Mouse (Mus musculus): Measurements from ENCODE around the gene Snap29. TPM values are rescaled to one million over a fixed set of nuclear protein-coding genes. Genes with fewer than 3 reads are reported as not detected.

Snap29 gene
- polyA plus RNA-seq, 1 experiment from 2014 or later: 5.6 TPM

DNA sequence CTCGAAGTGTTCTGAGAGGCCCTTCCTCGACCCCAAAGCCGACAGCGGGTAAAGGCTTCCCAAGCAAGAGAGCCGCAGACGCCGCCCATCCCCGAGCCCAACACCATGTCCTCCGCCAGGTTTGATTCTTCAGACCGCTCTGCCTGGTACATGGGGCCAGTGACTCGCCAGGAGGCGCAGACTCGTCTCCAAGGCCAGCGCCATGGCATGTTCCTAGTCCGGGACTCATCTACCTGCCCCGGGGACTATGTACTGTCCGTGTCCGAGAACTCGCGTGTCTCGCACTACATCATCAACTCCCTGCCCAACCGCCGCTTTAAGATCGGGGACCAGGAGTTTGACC, 46.6 kb downstream of the Snap29 start:
- Histone ChIP-seq H3K4me2 (ENCODE audit: low read length) (peak overlapping the region; percentile 92), H3K9ac (ENCODE audit: low read length) (peak overlapping the region; percentile 94), H3K36me3 (ENCODE audit: control insufficient read depth, insufficient read depth, low read length) (peaks cover 18% of the 10 kb centered on the region), H3K9me3 (ENCODE audit: control insufficient read depth, low read length) (no peaks in the 10 kb centered on the region), H3K27me3 (ENCODE audit: control insufficient read depth, insufficient read depth, low read length) (no peaks in the 10 kb centered on the region), H3K4me1 (ENCODE audit: control insufficient read depth in 2 of 2, insufficient read depth in 2 of 2, low read length in 2 of 2) (peaks cover 6 to 15% of the 10 kb centered on the region in 2 experiments; a peak in 2 of 4 replicates), H3K27ac (replicated peaks in 1 of 2; ENCODE audit: control insufficient read depth in 1 of 2, insufficient read depth in 1 of 2, low read depth in 2 of 2, low read length in 2 of 2) (peak overlapping the region; percentile 89 to 95), H3K4me3 (ENCODE audit: control insufficient read depth in 1 of 2, insufficient read depth in 1 of 2, low read depth in 1 of 2, low read length in 2 of 2) (peak overlapping the region; percentile 87 to 91)
- WGBS: under 1% methylated on average over 24 of the region's 24 CpGs
- ATAC-seq (ENCODE audit: insufficient number of reproducible peaks, insufficient read depth, low FRiP score, low read depth): peak; percentile 59

DNA sequence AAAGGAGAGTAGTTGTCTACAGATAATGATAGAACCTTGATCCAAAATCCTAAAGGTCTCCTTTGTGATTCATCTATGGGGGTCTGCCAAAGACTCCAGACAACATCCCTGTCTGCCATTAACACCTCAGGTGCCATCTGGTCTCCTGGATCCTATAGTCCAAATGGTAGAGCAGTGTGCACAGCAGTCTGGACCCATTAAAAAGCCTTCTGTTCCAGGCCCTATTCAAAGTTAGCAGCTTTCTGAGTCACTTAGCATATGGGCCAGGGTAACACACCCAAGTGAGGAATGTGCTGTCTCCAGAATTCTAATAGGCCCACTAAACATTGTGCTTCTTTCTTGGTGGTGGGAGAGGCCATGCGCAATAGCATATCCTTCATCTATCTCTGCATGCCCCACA, 51.1 kb downstream of the Snap29 start:
- ATAC-seq (ENCODE audit: insufficient number of reproducible peaks, insufficient read depth, low FRiP score, low read depth): no peak
- Histone ChIP-seq H3K9me3 (ENCODE audit: control insufficient read depth, low read length) (no peaks in the 10 kb centered on the region), H3K36me3 (ENCODE audit: control insufficient read depth, insufficient read depth, low read length) (peaks cover 36% of the 10 kb centered on the region), H3K4me3 (ENCODE audit: control insufficient read depth in 1 of 2, insufficient read depth in 1 of 2, low read depth in 1 of 2, low read length in 2 of 2) (no peak overlapping the region), H3K4me2 (ENCODE audit: low read length) (no peak overlapping the region), H3K27me3 (ENCODE audit: control insufficient read depth, insufficient read depth, low read length) (no peaks in the 10 kb centered on the region), H3K9ac (ENCODE audit: low read length) (no peak overlapping the region), H3K27ac (replicated peaks in 1 of 2; ENCODE audit: control insufficient read depth in 1 of 2, insufficient read depth in 1 of 2, low read depth in 2 of 2, low read length in 2 of 2) (no peak overlapping the region), H3K4me1 (ENCODE audit: control insufficient read depth in 2 of 2, insufficient read depth in 2 of 2, low read length in 2 of 2) (peaks cover 4 to 15% of the 10 kb centered on the region in 2 experiments; a peak in 2 of 4 replicates)
- WGBS: 93% methylated on average over 1 of the region's 1 CpGs

DNA sequence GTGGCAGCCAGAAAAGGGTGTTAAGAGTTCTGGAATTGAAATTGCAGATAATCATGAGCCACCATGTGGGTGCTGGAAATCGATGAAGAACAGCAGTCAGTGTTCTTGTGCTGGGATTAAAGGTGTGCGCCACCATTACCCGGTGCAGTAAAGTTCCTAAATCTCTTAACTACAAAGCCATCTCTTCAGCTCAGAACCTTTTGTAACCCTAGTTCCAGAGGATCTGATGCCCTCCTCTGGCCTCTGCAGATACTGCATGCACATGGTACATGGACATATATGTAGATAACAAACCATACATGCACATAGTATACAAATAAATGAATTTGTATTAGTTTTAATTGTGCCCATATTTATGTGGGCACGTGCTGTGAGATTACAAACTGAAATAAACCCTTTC, 54.5 kb downstream of the Snap29 start:
- H3K36me3 ChIP-seq (ENCODE audit: control insufficient read depth, insufficient read depth, low read length): peaks cover 42% of the 10 kb centered on the region
- peaks cover 0 to 11% of the 10 kb centered on the region in 2 experiments; a peak in 2 of 4 replicates for H3K4me1 ChIP-seq (ENCODE audit: control insufficient read depth in 2 of 2, insufficient read depth in 2 of 2, low read length in 2 of 2)
- no peak for ATAC-seq (ENCODE audit: insufficient number of reproducible peaks, insufficient read depth, low FRiP score, low read depth)
- no peak overlapping the region for H3K4me2 ChIP-seq (ENCODE audit: low read length)
- no peak overlapping the region for H3K27ac ChIP-seq (replicated peaks in 1 of 2; ENCODE audit: control insufficient read depth in 1 of 2, insufficient read depth in 1 of 2, low read depth in 2 of 2, low read length in 2 of 2)
- H3K9ac ChIP-seq (ENCODE audit: low read length): no peak overlapping the region
- no peaks in the 10 kb centered on the region for H3K9me3 ChIP-seq (ENCODE audit: control insufficient read depth, low read length)
- H3K27me3 ChIP-seq (ENCODE audit: control insufficient read depth, insufficient read depth, low read length): no peaks in the 10 kb centered on the region
- H3K4me3 ChIP-seq (ENCODE audit: control insufficient read depth in 1 of 2, insufficient read depth in 1 of 2, low read depth in 1 of 2, low read length in 2 of 2): no peak overlapping the region
- whole genome bisulfite sequencing: 91% methylated on average over 4 of the region's 4 CpGs

DNA sequence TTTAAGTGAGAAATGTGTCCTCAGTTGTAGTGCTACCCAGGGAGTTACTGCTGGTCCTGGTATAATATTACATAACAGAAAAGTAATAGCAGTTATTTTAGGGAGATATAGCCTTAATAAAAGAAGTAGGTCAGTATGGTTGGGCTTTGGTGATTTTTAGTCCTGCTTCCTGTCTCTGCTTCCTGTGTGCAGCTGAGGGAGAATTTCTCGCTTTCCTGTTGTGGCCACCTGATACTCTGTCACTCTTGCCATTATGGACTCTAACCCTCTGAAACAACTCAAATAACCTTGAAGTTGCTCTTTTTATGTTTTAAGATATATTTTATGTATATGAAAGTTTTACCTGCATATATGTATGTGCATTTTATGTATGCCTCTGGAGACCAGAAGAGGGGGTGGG, 55.8 kb downstream of the Snap29 start:
- Histone ChIP-seq H3K9ac (ENCODE audit: low read length) (no peak overlapping the region), H3K27me3 (ENCODE audit: control insufficient read depth, insufficient read depth, low read length) (no peaks in the 10 kb centered on the region), H3K27ac (replicated peaks in 1 of 2; ENCODE audit: control insufficient read depth in 1 of 2, insufficient read depth in 1 of 2, low read depth in 2 of 2, low read length in 2 of 2) (no peak overlapping the region), H3K4me3 (ENCODE audit: control insufficient read depth in 1 of 2, insufficient read depth in 1 of 2, low read depth in 1 of 2, low read length in 2 of 2) (no peak overlapping the region), H3K36me3 (ENCODE audit: control insufficient read depth, insufficient read depth, low read length) (peaks cover 30% of the 10 kb centered on the region), H3K4me1 (ENCODE audit: control insufficient read depth in 2 of 2, insufficient read depth in 2 of 2, low read length in 2 of 2) (peaks cover 0 to 8% of the 10 kb centered on the region in 2 experiments; a peak in 1 of 4 replicates), H3K4me2 (ENCODE audit: low read length) (no peak overlapping the region), H3K9me3 (ENCODE audit: control insufficient read depth, low read length) (no peaks in the 10 kb centered on the region)
- 70% methylated on average over 1 of the region's 1 CpGs for WGBS
- ATAC-seq (ENCODE audit: insufficient number of reproducible peaks, insufficient read depth, low FRiP score, low read depth): no peak

DNA sequence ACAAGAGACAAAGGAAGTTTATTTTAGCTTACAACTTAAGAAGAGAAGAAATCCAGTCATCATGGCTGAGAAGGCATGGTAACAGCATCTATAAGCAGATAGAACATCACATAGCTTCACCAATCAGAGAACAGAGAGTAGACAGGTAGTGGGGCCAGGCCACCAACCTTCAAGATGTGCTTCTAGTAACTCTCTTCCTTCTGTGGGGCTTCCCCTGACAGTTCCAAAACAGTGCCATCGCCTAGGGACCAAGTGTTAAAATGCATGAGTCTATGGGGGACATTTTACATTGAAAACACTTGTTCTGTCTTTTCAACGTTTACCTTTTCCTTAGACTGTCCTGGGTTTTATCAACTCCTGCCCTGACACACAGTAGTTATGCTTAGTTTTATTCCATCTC, 57.4 kb downstream of the Snap29 start:
- no peak overlapping the region for H3K4me2 ChIP-seq (ENCODE audit: low read length)
- H3K4me1 ChIP-seq (ENCODE audit: control insufficient read depth in 2 of 2, insufficient read depth in 2 of 2, low read length in 2 of 2): peaks cover 0 to 8% of the 10 kb centered on the region in 2 experiments; a peak in 1 of 4 replicates
- peaks cover 25% of the 10 kb centered on the region for H3K36me3 ChIP-seq (ENCODE audit: control insufficient read depth, insufficient read depth, low read length)
- ATAC-seq (ENCODE audit: insufficient number of reproducible peaks, insufficient read depth, low FRiP score, low read depth): no peak
- H3K9ac ChIP-seq (ENCODE audit: low read length): no peak overlapping the region
- no peaks in the 10 kb centered on the region for H3K9me3 ChIP-seq (ENCODE audit: control insufficient read depth, low read length)
- no peak overlapping the region for H3K27ac ChIP-seq (replicated peaks in 1 of 2; ENCODE audit: control insufficient read depth in 1 of 2, insufficient read depth in 1 of 2, low read depth in 2 of 2, low read length in 2 of 2)
- no peaks in the 10 kb centered on the region for H3K27me3 ChIP-seq (ENCODE audit: control insufficient read depth, insufficient read depth, low read length)
- WGBS: 74% methylated on average over 2 of the region's 2 CpGs
- no peak overlapping the region for H3K4me3 ChIP-seq (ENCODE audit: control insufficient read depth in 1 of 2, insufficient read depth in 1 of 2, low read depth in 1 of 2, low read length in 2 of 2)

DNA sequence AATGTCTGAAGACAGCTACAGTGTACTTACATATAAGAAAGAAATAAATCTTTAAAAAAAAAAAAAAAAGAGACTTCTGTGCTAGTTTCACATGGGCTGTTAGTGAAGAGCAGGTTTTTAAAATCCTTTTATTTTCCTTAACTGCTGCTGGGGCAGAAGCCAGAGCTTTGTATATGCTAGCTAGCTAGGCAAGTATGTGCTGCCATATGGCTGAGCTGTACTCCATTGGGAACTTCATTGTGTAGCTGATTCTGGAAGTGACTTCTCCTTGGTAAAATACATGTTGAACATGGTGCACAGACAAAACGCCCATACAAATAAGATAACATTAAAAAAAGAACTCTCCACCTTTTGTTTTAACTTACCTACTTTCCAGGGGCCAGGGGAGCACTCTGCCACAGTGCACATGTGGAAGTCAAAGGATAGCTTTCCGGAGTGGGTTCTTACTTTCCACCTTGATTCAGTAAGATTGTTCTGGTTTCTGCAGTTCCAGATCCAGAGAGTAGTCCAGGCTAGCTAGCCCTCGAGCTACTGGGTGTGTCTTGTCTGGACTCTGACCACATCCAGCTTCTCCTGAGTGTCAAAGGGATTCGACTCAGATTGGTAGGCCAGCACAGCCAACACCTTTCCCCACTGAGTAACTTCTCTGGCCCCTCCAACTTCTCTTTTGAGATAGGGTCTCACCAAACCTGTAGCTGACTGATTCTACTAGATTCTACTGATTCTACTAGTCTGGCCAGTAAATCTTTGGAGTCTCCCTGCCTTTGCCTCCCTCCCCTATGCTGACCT, 61.3 kb downstream of the Snap29 start:
- WGBS: 78% methylated on average over 4 of the region's 4 CpGs
- no peak overlapping the region for H3K4me2 ChIP-seq (ENCODE audit: low read length)
- no peak for ATAC-seq (ENCODE audit: insufficient number of reproducible peaks, insufficient read depth, low FRiP score, low read depth)

DNA sequence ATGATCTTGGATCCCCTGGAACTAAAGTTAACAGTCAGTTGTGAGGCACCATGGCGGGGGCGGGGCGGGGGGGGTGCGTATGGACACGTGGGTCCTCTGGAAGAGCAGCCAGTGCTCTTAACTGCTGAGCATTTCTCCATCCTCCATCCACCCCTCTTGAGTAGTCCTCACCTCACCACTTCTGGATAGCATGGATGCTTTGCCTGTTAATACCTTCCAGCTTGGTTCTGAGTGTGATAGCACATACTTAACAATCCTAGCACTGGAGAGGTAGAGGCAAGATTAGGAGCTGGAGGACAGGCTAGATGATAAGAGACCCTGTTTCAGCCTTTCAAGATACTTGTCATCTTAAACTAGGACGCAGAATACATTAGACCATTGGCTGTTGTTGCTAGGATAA, 66.7 kb downstream of the Snap29 start:
- ATAC-seq (ENCODE audit: insufficient number of reproducible peaks, insufficient read depth, low FRiP score, low read depth): no peak
- peaks cover 0 to 7% of the 10 kb centered on the region in 2 experiments; a peak in 1 of 4 replicates for H3K4me1 ChIP-seq (ENCODE audit: control insufficient read depth in 2 of 2, insufficient read depth in 2 of 2, low read length in 2 of 2)
- H3K27ac ChIP-seq (replicated peaks in 1 of 2; ENCODE audit: control insufficient read depth in 1 of 2, insufficient read depth in 1 of 2, low read depth in 2 of 2, low read length in 2 of 2): no peak overlapping the region
- no peak overlapping the region for H3K4me3 ChIP-seq (ENCODE audit: control insufficient read depth in 1 of 2, insufficient read depth in 1 of 2, low read depth in 1 of 2, low read length in 2 of 2)
- H3K27me3 ChIP-seq (ENCODE audit: control insufficient read depth, insufficient read depth, low read length): no peaks in the 10 kb centered on the region
- no peak overlapping the region for H3K4me2 ChIP-seq (ENCODE audit: low read length)
- no peak overlapping the region for H3K9ac ChIP-seq (ENCODE audit: low read length)
- 58% methylated on average over 6 of the region's 6 CpGs for WGBS
- no peaks in the 10 kb centered on the region for H3K9me3 ChIP-seq (ENCODE audit: control insufficient read depth, low read length)
- H3K36me3 ChIP-seq (ENCODE audit: control insufficient read depth, insufficient read depth, low read length): peaks cover 59% of the 10 kb centered on the region

More for the DNA sequence above, 61.3 kb downstream of the Snap29 start:
- Histone ChIP-seq H3K9ac (ENCODE audit: low read length) (no peak overlapping the region), H3K27me3 (ENCODE audit: control insufficient read depth, insufficient read depth, low read length) (no peaks in the 10 kb centered on the region), H3K36me3 (ENCODE audit: control insufficient read depth, insufficient read depth, low read length) (peaks cover 41% of the 10 kb centered on the region), H3K27ac (replicated peaks in 1 of 2; ENCODE audit: control insufficient read depth in 1 of 2, insufficient read depth in 1 of 2, low read depth in 2 of 2, low read length in 2 of 2) (no peak overlapping the region), H3K4me3 (ENCODE audit: control insufficient read depth in 1 of 2, insufficient read depth in 1 of 2, low read depth in 1 of 2, low read length in 2 of 2) (no peak overlapping the region), H3K9me3 (ENCODE audit: control insufficient read depth, low read length) (no peaks in the 10 kb centered on the region), H3K4me1 (ENCODE audit: control insufficient read depth in 2 of 2, insufficient read depth in 2 of 2, low read length in 2 of 2) (peaks cover 0 to 10% of the 10 kb centered on the region in 2 experiments; a peak in 2 of 4 replicates)

DNA sequence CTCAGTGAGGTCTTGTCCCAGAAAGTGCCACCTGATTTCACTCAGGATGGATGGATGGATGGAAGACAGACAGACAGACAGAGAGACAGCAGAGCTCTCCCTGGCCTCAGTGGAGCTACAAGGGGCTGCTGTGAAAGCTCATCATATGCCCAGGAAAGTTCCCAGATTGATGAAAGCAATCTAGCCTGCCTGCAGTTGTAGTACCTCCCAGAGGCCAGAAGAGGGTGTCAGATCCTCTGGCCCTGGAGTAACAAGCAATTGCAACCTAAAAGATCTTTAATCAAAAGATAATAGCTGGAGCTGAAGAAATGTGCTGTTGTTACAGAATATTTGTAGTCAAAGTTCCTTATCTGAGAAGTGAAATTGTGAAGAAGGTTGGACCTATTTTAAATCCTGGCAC, 68.3 kb downstream of the Snap29 start:
- H3K4me1 ChIP-seq (ENCODE audit: control insufficient read depth in 2 of 2, insufficient read depth in 2 of 2, low read length in 2 of 2): peaks cover 0 to 7% of the 10 kb centered on the region in 2 experiments; a peak in 1 of 4 replicates
- no peak overlapping the region for H3K27ac ChIP-seq (replicated peaks in 1 of 2; ENCODE audit: control insufficient read depth in 1 of 2, insufficient read depth in 1 of 2, low read depth in 2 of 2, low read length in 2 of 2)
- H3K4me2 ChIP-seq (ENCODE audit: low read length): no peak overlapping the region
- H3K27me3 ChIP-seq (ENCODE audit: control insufficient read depth, insufficient read depth, low read length): no peaks in the 10 kb centered on the region
- peaks cover 57% of the 10 kb centered on the region for H3K36me3 ChIP-seq (ENCODE audit: control insufficient read depth, insufficient read depth, low read length)
- no peak overlapping the region for H3K9ac ChIP-seq (ENCODE audit: low read length)
- no peak for ATAC-seq (ENCODE audit: insufficient number of reproducible peaks, insufficient read depth, low FRiP score, low read depth)
- no peaks in the 10 kb centered on the region for H3K9me3 ChIP-seq (ENCODE audit: control insufficient read depth, low read length)
- no peak overlapping the region for H3K4me3 ChIP-seq (ENCODE audit: control insufficient read depth in 1 of 2, insufficient read depth in 1 of 2, low read depth in 1 of 2, low read length in 2 of 2)
